Mouse (Mus musculus) kidney, postnatal 0 days (tissue): ENCODE measurements around the gene Ptpn4. TPM values are rescaled to one million over a fixed set of nuclear protein-coding genes. Genes with fewer than 3 reads are reported as not detected.

Source experiments
- ATAC-seq: fragments of 200-750 bp; cut with Nextera tagmentation; replicated peaks from 2 replicates; pipeline ENCODE4 v1.8.0; 2017; ENCODE audit warnings: low read depth, moderate number of reproducible peaks, moderate TSS enrichment, moderate library complexity; ENCODE audit not compliant: low FRiP score
- DNase-seq: peaks from one replicate; pipeline ENCODE4 v3.0.0-alpha.2; 2016; ENCODE audit warnings: low spot score
- H3K27ac ChIP-seq: fragments of 300-500 bp; sonication (generic); 2 replicates; pipeline ENCODE4 v1.5.1; 2014; ENCODE audit warnings: mild to moderate bottlenecking
- H3K27me3 ChIP-seq: fragments of 300-500 bp; sonication (generic); 2 replicates; pipeline ENCODE4 v1.6.1; 2014; ENCODE audit warnings: low read length, mixed read lengths; ENCODE audit not compliant: insufficient read depth
- H3K36me3 ChIP-seq: fragments of 300-500 bp; sonication (generic); 2 replicates; pipeline ENCODE4 v1.6.1; 2014; ENCODE audit warnings: low read length, mixed read lengths; ENCODE audit not compliant: insufficient read depth
- H3K4me1 ChIP-seq: fragments of 300-500 bp; sonication (generic); replicated peaks from 2 replicates; pipeline ENCODE4 v1.6.1; 2014; ENCODE audit warnings: antibody characterized with exemption, low read length, mixed read lengths; ENCODE audit not compliant: insufficient read depth
- H3K4me2 ChIP-seq: fragments of 300-500 bp; sonication (generic); 2 replicates; pipeline ENCODE4 v1.6.1; 2014; ENCODE audit warnings: mild to moderate bottlenecking, low read length, moderate library complexity, mixed read lengths
- H3K4me3 ChIP-seq: fragments of 300-500 bp; sonication (generic); replicated peaks from 2 replicates; pipeline ENCODE4 v1.5.1; 2014; ENCODE audit warnings: low read depth, low read length
- H3K9ac ChIP-seq: fragments of 300-500 bp; sonication (generic); 2 replicates; pipeline ENCODE4 v1.6.1; 2014; ENCODE audit warnings: low read depth, low read length
- H3K9me3 ChIP-seq: fragments of 300-500 bp; sonication (generic); replicated peaks from 2 replicates; pipeline ENCODE4 v1.6.1; 2016; ENCODE audit warnings: low read length, inconsistent platforms, mixed read lengths
- CTCF ChIP-seq: IDR thresholded peaks from 2 replicates; pipeline ENCODE4 v1.5.1; 2016; ENCODE audit warnings: antibody characterized with exemption, low read depth, mild to moderate bottlenecking, moderate library complexity
- WGBS: fragments of 180-500 bp; shearing (Covaris S2); extraction: QIAGEN DNeasy Blood & Tissue Kit; methylation state at CpG from one replicate; pipeline ENCODE4 v1.1.7; 2014; 5-methylcytosine and 5-hydroxymethylcytosine counted together
- polyA plus RNA-seq: library from polyadenylated mRNA; unstranded; fragments of >200 nt; fragmentation: Nextera tagmentation; extraction: Ambion mirVana; gene quantifications from 2 replicates; pipeline ENCODE4 v1.2.1, GENCODE M21; 2015

The Ptpn4 gene
- polyA plus RNA-seq, 1 experiment from 2014 or later, result 5.9 TPM

DNA sequence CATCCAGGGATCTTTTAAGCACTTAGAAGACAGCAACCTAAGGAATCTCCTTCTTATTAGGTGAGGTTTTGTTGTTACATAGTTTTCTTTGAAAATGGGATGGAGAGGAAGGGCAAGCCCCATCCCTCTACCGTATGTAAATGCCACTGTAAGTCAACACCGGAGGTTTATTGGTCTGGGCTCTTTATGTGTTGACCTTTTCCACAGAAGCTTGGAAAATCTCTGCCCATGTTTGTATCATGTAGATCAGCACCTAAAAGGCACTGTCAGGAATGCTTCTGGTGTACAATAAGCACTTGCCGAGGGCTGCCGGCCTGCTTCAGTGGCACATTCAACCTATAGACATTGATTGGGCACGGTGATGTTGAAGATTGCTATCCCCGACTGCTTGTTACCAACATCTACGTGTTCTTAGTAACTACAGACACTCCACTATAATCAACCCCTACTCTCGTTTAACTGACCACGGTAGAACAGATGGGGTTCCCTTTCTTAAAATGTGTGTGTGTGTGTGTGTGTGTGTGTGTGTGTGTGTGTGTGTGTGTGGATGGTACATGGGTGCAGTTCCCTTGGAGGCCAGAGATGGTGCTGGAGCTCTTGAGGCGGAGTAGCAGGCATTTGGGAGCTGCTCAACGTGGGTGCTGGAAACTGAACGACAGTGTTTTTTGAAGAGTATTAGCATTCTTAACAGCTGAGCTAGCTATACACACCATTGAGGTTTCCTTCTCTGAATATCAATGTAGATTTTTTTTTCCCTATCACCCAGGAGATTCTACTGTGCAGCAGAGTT lies 11.9 kb upstream of the Ptpn4 start:
- WGBS, result 92% methylated on average over 12 of the region's 12 CpGs
- no peaks in the 10 kb centered on the region for H3K4me1 ChIP-seq

DNA sequence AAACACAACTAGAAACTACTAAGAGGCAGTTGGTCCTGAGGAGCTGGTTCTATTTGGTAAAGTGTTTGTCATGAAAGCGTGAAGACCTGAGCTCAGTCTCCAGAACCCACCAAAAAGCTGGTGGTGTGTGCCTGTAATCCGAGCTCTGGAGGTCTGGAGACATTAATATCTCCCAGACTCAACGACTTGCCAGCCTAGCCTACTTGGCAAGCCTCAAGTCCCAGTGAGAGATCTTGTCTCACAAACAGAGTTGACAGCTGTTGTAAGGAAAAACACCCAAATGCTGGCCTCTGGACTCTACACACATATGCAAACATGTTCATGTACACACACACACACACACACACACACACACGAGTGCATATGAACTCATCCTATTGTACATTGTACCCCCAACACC lies 7.9 kb upstream of the Ptpn4 start:
- no peaks in the 10 kb centered on the region for H3K9me3 ChIP-seq
- H3K9ac ChIP-seq, result no peak overlapping the region
- TF ChIP-seq CTCF, result no peak
- DNase-seq (no peak), ATAC-seq (no peak)
- WGBS, result 63% methylated on average over 4 of the region's 4 CpGs
- no peak overlapping the region for H3K27ac ChIP-seq
- H3K4me2 ChIP-seq, result no peak overlapping the region
- H3K27me3 ChIP-seq, result no peaks in the 10 kb centered on the region
- no peaks in the 10 kb centered on the region for H3K4me1 ChIP-seq
- H3K4me3 ChIP-seq, result no peak overlapping the region
- H3K36me3 ChIP-seq, result no peaks in the 10 kb centered on the region

More for the DNA sequence above, 11.9 kb upstream of the Ptpn4 start:
- TF ChIP-seq CTCF, result no peak
- Histone ChIP-seq H3K9me3 (no peaks in the 10 kb centered on the region), H3K4me3 (no peak overlapping the region), H3K36me3 (no peaks in the 10 kb centered on the region), H3K4me2 (no peak overlapping the region), H3K27me3 (no peaks in the 10 kb centered on the region), H3K9ac (no peak overlapping the region), H3K27ac (no peak overlapping the region)
- DNase-seq (no peak), ATAC-seq (no peak)

DNA sequence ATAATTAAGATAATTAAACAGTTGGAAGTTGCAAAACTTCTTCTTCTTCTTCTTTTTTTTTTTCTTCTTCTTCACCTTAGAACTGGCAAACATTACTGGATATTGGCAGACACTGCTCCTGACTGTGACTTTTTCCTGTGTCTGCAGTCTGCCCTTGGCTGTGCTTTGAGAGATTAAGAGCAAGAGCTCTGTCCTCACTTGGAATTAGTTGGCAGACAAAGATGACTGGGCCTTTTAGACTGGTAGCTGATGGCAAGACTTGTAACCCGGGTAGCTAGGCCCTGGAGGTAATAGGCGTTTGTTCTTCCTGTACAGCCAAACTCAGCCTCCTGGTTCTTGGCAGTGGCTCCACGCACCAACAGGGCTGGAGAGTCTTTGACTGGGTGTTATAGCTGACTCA lies 5.7 kb upstream of the Ptpn4 start:
- WGBS, result 79% methylated on average over 3 of the region's 3 CpGs
- Histone ChIP-seq H3K9ac (no peak overlapping the region), H3K4me3 (no peak overlapping the region), H3K4me1 (no peaks in the 10 kb centered on the region), H3K36me3 (no peaks in the 10 kb centered on the region), H3K27ac (no peak overlapping the region), H3K27me3 (no peaks in the 10 kb centered on the region), H3K9me3 (no peaks in the 10 kb centered on the region), H3K4me2 (no peak overlapping the region)
- no peak for ATAC-seq
- DNase-seq, result no peak
- no peak for TF ChIP-seq CTCF

GRCm38 (mm10) chr1:119838241-119838640 lies 828 bp upstream of the Ptpn4 start:
- H3K27ac ChIP-seq, result no peak overlapping the region
- no peak overlapping the region for H3K4me2 ChIP-seq
- DNase-seq (no peak), ATAC-seq (no peak)
- H3K4me3 ChIP-seq, result no peak overlapping the region
- no peak for TF ChIP-seq CTCF
- H3K4me1 ChIP-seq, result no peaks in the 10 kb centered on the region
- no peaks in the 10 kb centered on the region for H3K36me3 ChIP-seq
- H3K27me3 ChIP-seq, result no peaks in the 10 kb centered on the region
- 37% methylated on average over 3 of the region's 3 CpGs for WGBS
- no peaks in the 10 kb centered on the region for H3K9me3 ChIP-seq
- H3K9ac ChIP-seq, result no peak overlapping the region

DNA sequence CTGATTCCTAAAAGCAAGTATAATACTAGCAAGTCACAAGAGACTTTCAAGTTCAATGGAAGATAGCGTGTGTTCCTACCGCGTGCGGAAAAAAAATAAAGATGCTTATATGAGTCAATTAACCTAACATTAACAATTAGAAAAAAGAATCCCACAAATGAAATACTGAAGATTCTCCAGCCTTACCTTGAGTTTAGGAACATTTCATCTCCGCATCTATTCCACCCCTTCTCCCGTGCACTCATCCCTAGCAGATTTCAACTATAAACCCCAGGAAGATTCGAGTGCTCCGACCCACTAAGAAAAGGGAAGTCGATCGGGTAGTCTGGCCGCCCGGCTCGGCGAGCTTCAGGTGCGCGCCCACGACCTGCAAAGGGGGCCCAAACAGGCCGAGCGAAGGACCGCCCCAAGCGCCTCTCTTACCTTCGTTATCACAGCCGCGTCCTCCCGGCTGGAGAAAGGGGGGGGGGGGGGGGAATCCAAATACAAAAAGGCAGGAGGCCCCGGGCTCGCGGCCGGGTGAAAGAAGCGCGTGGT lies 866 bp downstream of the Ptpn4 start:
- TF ChIP-seq CTCF, result no peak
- WGBS, result under 1% methylated on average over 29 of the region's 31 CpGs
- Histone ChIP-seq H3K9ac (peak overlapping the region; percentile 87), H3K4me2 (peak overlapping the region; percentile 55), H3K27ac (peak overlapping the region; percentile 91), H3K27me3 (no peaks in the 10 kb centered on the region), H3K4me3 (peak overlapping the region; percentile 93), H3K9me3 (no peaks in the 10 kb centered on the region), H3K36me3 (no peaks in the 10 kb centered on the region), H3K4me1 (no peaks in the 10 kb centered on the region)
- ATAC-seq, result no peak
- peak; percentile 35 for DNase-seq

- Histone ChIP-seq H3K27ac (no peak overlapping the region), H3K4me3 (peak overlapping the region; percentile 93), H3K9me3 (no peaks in the 10 kb centered on the region), H3K27me3 (no peaks in the 10 kb centered on the region), H3K4me2 (peak overlapping the region; percentile 55), H3K9ac (peak overlapping the region; percentile 87), H3K4me1 (no peaks in the 10 kb centered on the region), H3K36me3 (no peaks in the 10 kb centered on the region)
- ATAC-seq, result no peak
- DNase-seq, result peak; percentile 33
- WGBS, result 7% methylated on average over 9 of the region's 9 CpGs
- TF ChIP-seq CTCF, result no peak
Measured at GRCm38 (mm10) chr1:119835726-119836478, 1.5 kb downstream of the Ptpn4 start.
